Mouse (Mus musculus) E14TG2a.4 (cell line): ENCODE results near the gene Slc25a5.
A peak's percentile ranks its signal among the peaks of the same experiment; 100 is the strongest.

Source experiments
- H3K27me3 ChIP-seq: 2 replicates; pipeline ENCODE4 v1.6.1; 2014; ENCODE audit warnings: low read length, control low read depth; ENCODE audit not compliant: insufficient read depth
- H3K36me3 ChIP-seq: 2 replicates; pipeline ENCODE4 v1.6.1; 2014; ENCODE audit warnings: low read length, control low read depth; ENCODE audit not compliant: insufficient read depth
- H3K4me1 ChIP-seq: replicated peaks from 2 replicates; pipeline ENCODE4 v1.6.1; 2014; ENCODE audit warnings: low read depth, low read length, control low read depth
- H3K4me3 ChIP-seq: replicated peaks from 2 replicates; pipeline ENCODE4 v1.5.1; 2014; ENCODE audit warnings: mild to moderate bottlenecking, low read length
- H3K9me3 ChIP-seq: 2 replicates; pipeline ENCODE4 v1.6.1; 2014; ENCODE audit warnings: low read length, control low read depth
- CTCF ChIP-seq: conservative IDR thresholded peaks from 2 replicates; pipeline ENCODE4 v1.5.1; 2014; ENCODE audit warnings: low read length
- NANOG ChIP-seq: IDR thresholded peaks from 2 replicates; pipeline ENCODE4 v1.6.1; 2014; ENCODE audit warnings: borderline replicate concordance, low read length, mixed read lengths
- POU5F1 ChIP-seq: IDR thresholded peaks from 2 replicates; pipeline ENCODE4 v1.6.1; 2014; ENCODE audit warnings: low read length, borderline replicate concordance

Slc25a5 gene

GRCm38 (mm10) chrX:36762289-36762688 is 33.2 kb upstream of the Slc25a5 start:
- Histone ChIP-seq H3K36me3 (no peaks in the 10 kb centered on the region; the same call in 1 of the 2 replicates), H3K4me3 (no peak overlapping the region), H3K27me3 (no peaks in the 10 kb centered on the region), H3K4me1 (peaks cover 41% of the 10 kb centered on the region), H3K9me3 (no peaks in the 10 kb centered on the region)
- TF ChIP-seq POU5F1 (no peak), CTCF (no peak), NANOG (no peak)

GRCm38 (mm10) chrX:36762894-36763293 is 32.6 kb upstream of the Slc25a5 start:
- Histone ChIP-seq H3K27me3 (no peaks in the 10 kb centered on the region), H3K9me3 (no peaks in the 10 kb centered on the region), H3K4me1 (peaks cover 47% of the 10 kb centered on the region), H3K4me3 (no peak overlapping the region), H3K36me3 (no peaks in the 10 kb centered on the region; the same call in 1 of the 2 replicates)
- TF ChIP-seq NANOG, result no peak
- TF ChIP-seq CTCF, result no peak
- TF ChIP-seq POU5F1, result no peak

- H3K4me3 ChIP-seq, result no peak overlapping the region
- TF ChIP-seq NANOG (peak; percentile 20; the same call in 1 of the 2 replicates), CTCF (no peak), POU5F1 (no peak)
These were observed 32.0 kb upstream of the Slc25a5 start for GRCm38 (mm10) chrX:36763298-36763933.

GRCm38 (mm10) chrX:36763934-36764317 is 31.5 kb upstream of the Slc25a5 start:
- Histone ChIP-seq H3K4me1 (peaks cover 48% of the 10 kb centered on the region), H3K36me3 (no peaks in the 10 kb centered on the region), H3K27me3 (no peaks in the 10 kb centered on the region), H3K9me3 (no peaks in the 10 kb centered on the region), H3K4me3 (no peak overlapping the region)
- TF ChIP-seq POU5F1 (no peak), NANOG (no peak), CTCF (no peak)

More at GRCm38 (mm10) chrX:36763298-36763933, 32.0 kb upstream of the Slc25a5 start:
- Histone ChIP-seq H3K36me3 (no peaks in the 10 kb centered on the region; the same call in 1 of the 2 replicates), H3K9me3 (no peaks in the 10 kb centered on the region), H3K27me3 (no peaks in the 10 kb centered on the region), H3K4me1 (peaks cover 48% of the 10 kb centered on the region)

- Histone ChIP-seq H3K9me3 (no peaks in the 10 kb centered on the region), H3K27me3 (no peaks in the 10 kb centered on the region), H3K4me3 (no peak overlapping the region), H3K4me1 (peaks cover 40% of the 10 kb centered on the region), H3K36me3 (no peaks in the 10 kb centered on the region)
- no peak for TF ChIP-seq POU5F1
- no peak for TF ChIP-seq NANOG
- no peak for TF ChIP-seq CTCF
These were observed 28.1 kb upstream of the Slc25a5 start for GRCm38 (mm10) chrX:36767386-36767785.

GRCm38 (mm10) chrX:36772591-36772990 is 22.9 kb upstream of the Slc25a5 start:
- no peaks in the 10 kb centered on the region for H3K27me3 ChIP-seq
- no peak overlapping the region for H3K4me3 ChIP-seq
- no peaks in the 10 kb centered on the region for H3K36me3 ChIP-seq
- no peaks in the 10 kb centered on the region for H3K9me3 ChIP-seq
- peaks cover 40% of the 10 kb centered on the region for H3K4me1 ChIP-seq
- peak; percentile 70; the same call in 1 of the 2 replicates for TF ChIP-seq NANOG
- no peak for TF ChIP-seq POU5F1
- TF ChIP-seq CTCF, result no peak

- Histone ChIP-seq H3K4me1 (peaks cover 41% of the 10 kb centered on the region), H3K27me3 (no peaks in the 10 kb centered on the region), H3K4me3 (no peak overlapping the region), H3K36me3 (no peaks in the 10 kb centered on the region), H3K9me3 (no peaks in the 10 kb centered on the region)
- TF ChIP-seq CTCF, result no peak
- TF ChIP-seq NANOG, result peak; percentile 83
These were observed 19.9 kb upstream of the Slc25a5 start for GRCm38 (mm10) chrX:36775520-36775919.

GRCm38 (mm10) chrX:36777694-36778093 is 17.8 kb upstream of the Slc25a5 start:
- TF ChIP-seq NANOG, result no peak
- TF ChIP-seq CTCF, result no peak
- Histone ChIP-seq H3K4me1 (peaks cover 32% of the 10 kb centered on the region), H3K9me3 (no peaks in the 10 kb centered on the region), H3K27me3 (no peaks in the 10 kb centered on the region), H3K4me3 (no peak overlapping the region), H3K36me3 (no peaks in the 10 kb centered on the region)

GRCm38 (mm10) chrX:36789360-36789759 is 6.1 kb upstream of the Slc25a5 start:
- Histone ChIP-seq H3K9me3 (no peaks in the 10 kb centered on the region), H3K4me1 (peaks cover 30% of the 10 kb centered on the region), H3K4me3 (no peak overlapping the region), H3K27me3 (no peaks in the 10 kb centered on the region), H3K36me3 (no peaks in the 10 kb centered on the region)
- TF ChIP-seq CTCF (no peak), POU5F1 (no peak), NANOG (no peak)
